Mouse (Mus musculus): ENCODE measurements around the gene Six3. TPM values are rescaled to one million over a fixed set of nuclear protein-coding genes. Genes with fewer than 3 reads are reported as not detected.

Gene Six3
- polyA plus RNA-seq (2015; fragmentation: Illumina TruSeq; extraction: RNeasy Lipid Tissue Mini Kit (QIAGEN cat#74804); ENCODE audit: insufficient read depth, low read depth, low replicate concordance), result not detected

GRCm38 (mm10) chr17:85613266-85613860, at the start of gene Six3:
Six3 (plus strand) TSS chr17:85613608.

Other genes with a start within 250 kb of the Six3 start
- gene Six2, start 74.7 kb downstream of the Six3 start, polyA plus RNA-seq (2015; fragmentation: Illumina TruSeq; extraction: RNeasy Lipid Tissue Mini Kit (QIAGEN cat#74804); ENCODE audit: insufficient read depth, low read depth, low replicate concordance), result not detected